Mouse (Mus musculus) heart, adult 9 months (tissue): ENCODE measurements around the gene Ampd3.
A peak's percentile ranks its signal among the peaks of the same experiment; 100 is the strongest.

Experiments used
- DNase-seq, 2 experiments: peaks; one replicate each; pipeline ENCODE4 v3.0.0; 2022; ENCODE audit warnings: low spot score in 2 of 2

The Ampd3 gene

DNA sequence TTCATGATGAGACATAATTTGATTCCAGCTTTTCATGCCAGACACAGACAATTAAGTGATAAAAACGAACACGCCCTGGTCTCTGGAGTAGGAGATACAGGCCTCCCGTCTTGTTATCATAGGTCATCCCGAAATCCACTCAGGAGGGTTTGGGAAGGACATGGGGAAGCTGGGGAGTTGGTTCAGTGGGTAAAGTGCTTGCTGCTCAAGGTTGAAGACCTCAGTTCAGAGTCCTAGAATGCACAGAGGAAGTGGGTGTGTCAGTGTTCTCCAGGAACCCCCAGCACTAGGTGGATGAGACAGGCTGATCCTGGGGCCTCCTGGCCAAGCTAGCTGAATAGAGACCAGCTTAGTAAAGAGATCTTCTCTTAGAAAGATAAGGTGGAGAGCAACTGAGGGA is 2.9 kb downstream of the Ampd3 start:
- DNase-seq = no peak

DNA sequence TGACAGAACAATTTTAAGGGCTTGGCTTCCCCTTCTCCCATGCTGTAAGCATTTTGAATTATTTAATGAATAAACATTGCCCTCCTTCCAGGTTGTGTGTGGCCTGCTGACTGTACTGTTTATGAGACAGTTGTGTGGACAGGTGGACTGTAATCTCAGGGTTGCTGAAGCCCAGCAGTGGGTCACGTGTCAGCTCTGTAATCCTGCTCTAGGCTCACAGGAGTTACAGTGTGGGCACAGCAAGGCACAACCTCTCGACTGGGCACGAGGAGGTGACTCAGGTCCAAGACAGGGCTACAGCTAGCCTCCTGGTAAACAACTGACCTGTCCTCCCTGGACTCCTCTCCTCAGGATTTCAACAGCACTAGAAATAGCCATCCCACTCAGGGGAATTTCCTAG is 4.3 kb downstream of the Ampd3 start:
- no peak for DNase-seq

DNA sequence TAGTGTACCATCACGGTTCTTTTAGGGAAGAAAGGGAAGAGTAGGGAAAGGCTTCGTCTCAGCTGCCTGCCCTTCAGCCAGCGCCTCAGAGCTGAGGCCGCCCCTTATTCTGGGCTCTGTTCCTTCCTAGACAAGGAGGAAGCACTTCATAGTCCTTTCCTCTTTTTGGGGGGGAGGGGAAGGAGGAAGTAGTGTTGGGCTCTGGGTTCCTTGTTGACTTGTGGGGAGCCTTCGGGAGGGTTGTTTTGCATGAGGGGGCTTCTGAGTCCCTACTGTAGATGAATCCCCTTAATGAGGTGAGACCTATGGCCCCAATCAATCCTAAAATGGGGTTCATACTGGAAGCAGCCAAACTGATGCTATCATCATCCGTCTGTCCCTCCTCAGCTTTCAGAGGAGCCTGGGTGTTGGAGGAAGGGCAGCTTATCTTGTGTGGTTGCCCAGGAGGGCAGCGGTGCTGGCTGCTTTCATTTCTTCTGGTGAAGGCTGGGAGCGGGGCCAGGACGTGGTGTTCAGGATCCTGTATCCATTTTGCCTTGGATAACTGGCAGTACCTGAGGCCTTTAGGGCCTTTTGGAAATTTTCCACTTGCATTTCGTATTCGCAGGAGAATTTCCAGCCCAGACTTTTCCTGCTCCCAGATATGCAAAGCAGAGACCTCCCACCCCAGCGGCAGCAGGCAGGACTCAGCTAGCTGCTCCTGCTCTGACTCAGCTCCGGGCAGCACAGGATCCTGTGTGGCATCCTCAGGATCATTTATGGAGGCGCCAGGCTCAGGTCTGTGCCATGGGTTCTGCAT is 5.4 kb downstream of the Ampd3 start:
- DNase-seq = peak; percentile 73 to 76

DNA sequence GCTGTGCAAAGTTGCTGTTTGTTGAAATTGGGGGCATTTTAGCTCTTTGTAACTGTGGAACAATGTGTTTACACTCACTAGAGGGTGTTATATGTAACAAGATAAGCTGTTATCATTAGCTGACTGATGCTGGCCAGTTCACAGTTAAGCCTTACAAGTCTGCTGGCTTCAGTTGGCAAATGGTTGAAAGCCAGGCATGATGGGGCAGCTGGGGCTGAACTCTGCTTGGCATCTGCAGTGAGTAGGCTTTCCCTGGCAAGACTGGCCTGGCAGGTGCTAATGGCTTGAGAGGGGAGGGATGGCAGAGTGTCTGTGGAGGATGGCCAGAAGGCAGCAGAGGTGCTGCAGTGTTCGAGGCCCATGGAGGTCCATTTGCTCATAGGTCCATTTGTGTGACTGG is 6.1 kb downstream of the Ampd3 start:
- peak in 1 of 2 experiments; percentile 69 for DNase-seq

DNA sequence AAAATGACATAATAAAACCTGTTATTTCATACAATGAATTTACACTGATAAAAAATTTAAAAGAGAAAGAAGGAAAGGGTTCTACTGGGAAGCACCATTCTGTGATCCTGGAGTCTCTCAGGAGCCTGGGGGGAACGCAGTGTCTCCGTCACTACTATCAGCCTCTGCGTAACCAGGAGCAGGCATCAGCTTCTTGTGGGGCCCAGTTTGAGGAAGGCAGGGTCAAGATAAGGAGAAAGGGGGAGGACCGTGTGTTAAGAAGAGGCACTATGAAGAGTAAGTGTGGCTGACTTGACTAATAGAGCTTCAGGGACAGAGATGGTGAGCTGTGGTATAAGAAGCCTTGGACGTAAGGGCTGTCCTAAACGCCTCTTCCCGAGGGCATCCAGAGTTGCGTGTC is 6.7 kb downstream of the Ampd3 start:
- no peak for DNase-seq

DNA sequence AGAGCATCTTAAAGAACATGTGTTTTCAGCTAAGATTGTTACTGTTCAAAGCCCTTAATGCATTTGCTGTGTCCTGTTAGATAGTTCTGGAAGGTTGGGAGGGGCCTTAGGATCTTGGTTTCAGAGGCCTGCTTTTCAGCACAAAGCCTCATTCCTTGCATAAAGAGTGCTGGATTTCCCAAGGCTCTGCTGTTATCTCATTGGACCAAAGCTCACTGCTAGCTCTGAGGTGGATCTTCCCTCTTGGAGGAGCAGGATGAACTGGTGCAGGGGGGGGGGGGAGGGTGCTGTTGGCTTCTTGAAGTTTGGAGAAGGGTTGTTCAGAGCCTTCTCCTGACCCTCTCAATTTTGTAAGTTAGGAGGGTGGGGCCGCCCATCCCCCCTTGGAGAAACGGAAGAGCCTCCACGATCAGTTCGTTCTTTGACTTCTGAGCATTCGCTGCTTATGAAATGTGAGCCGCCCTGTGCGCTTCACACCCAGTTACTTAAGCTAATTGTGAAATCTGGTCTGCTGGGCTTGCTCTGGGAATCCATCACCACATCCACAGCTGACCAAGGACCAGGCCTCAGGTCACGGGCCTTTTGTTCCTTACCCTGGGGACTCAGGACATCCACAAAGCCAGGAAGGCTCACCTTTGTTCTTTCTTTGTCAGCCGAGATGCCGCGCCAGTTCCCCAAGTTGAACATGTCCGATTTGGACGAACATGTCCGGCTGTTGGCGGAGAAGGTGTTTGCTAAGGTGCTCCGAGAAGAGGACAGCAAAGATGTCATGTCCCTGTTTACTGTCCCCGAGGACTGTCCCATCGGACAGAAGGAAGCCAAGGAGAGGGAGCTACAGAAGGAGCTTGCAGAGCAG is 9.4 kb downstream of the Ampd3 start:
- no peak for DNase-seq

DNA sequence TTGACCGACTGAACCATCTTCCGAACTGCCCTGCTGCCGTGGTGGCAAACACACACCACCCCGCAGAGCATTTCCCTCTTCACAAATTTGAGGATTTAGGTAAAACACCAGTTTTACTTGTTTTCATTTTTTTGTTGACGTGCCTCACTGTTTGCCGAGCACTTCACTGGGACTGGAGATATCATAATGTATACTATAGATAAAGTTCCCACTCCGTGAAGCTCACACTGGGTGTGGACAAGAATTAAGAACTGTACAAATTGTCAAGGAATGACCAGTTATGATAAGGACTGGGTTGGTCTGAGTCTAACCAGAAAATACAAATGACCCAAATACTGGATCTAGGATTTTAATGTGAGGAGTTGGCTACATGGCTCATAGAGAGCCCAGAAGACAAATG is 10.9 kb downstream of the Ampd3 start:
- no peak for DNase-seq

DNA sequence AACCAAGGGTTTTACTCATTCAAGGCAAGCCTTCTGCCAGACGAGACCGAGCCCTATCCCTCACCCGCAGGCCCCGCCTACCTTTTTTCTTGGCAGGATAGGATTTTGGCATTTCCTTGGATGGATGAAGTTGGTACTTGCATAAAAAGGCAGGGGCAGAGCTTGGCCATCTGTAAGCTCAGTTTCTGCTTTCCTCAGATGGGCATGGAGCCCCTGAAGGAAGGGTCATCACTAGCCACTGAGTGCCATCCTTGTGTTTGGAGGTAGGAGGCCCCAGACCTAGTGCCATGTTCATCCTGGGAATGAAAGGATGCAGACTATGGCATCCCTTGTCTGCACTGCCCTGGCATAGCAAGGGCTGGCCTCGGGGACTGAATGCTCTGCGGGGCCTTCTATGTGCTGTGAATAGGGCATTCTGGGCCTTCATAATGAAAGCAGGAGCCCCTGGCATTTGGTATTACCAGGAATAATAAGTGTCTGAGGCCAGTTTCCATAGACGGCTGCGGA is 11.7 kb downstream of the Ampd3 start:
- DNase-seq = no peak

DNA sequence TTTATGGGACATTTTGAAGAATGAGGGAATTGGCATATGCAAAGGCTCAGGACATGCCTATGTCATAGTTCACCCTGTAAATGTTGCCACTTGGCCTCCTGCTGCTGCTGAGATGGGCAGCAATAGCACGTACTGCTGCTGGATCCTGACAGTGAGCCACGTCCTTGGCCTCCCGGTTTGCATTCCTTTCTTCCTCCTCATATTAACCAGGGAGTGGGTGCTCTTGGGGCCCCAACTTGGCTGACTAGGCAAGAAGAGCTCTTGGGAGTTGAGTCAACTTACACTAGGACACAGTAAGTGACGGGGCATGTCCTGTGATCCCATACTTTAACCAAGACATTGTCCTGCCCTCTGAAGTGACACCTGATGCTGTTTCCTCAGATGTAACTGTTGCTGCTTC is 12.5 kb downstream of the Ampd3 start:
- DNase-seq = no peak

DNA sequence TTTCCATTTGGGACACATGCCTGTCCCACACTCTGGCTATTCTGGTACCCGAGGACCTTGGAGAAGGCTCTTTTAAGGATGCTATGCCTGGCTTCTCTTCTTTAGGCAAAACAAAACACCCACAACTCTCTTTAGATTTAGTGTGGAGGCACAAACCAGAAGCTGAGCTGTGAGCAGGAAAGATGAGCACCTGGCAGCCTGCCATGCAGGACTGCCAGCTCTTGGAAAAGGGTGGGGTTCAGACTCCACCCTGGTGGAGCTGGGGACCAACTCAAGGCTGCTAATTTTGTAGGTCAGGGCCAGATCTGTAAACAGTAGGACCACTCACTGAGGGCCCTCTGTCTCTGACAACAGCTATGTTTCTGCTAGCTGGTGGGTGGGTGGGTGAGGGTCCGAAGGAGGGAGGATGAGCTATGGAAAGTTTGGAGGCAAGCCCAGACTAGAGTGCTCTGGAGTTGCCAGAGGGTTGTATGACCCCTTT is 13.3 kb downstream of the Ampd3 start:
- no peak for DNase-seq

DNA sequence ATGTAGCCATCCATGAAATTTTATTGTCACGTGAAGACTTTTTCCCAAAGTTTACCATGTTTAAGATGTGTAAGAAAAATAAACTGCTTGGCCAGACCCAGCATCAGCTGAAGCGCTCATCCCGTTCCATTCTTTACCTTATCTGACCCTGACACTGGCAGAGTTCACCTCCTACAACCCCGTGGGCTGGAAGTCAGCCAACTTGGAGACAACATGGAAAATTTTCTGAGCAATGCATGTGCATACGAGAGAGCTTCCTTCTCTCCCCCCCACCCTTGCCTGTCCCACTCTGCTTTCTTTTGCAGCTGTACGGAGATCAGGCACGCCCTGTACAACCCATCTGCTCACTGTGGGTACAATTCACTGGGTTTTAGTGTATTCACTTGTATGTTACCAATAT is 14.1 kb downstream of the Ampd3 start:
- peak in 1 of 2 experiments; percentile 74 for DNase-seq

DNA sequence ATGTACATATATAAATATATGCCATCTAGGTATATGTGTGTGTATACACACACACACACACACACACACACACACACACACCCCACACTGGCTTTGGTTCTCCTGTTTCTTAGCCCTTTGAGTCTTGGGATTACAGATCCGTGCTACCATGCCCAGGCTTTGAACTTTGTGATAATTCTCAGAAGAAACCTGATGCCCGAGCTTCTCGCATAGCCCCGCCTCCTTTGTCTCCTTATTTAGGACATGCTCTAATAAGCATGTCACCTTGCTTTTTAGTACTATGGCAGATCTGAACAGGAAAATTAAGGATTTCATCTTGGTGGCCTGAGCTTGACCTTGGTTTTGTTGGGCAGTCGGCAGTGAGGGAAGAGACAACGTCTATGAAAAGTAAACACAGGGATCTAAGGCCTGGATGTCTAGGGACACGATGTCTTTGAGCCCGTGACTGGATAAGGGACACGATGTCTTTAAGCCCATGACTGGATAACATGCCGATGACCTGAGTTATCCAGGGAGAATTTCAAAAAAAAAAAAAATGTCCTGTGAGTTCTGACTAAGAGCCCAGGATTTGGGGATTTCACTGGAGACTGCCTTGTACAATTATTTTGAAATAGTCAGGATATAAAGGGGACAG is 15.0 kb downstream of the Ampd3 start:
- DNase-seq = no peak

DNA sequence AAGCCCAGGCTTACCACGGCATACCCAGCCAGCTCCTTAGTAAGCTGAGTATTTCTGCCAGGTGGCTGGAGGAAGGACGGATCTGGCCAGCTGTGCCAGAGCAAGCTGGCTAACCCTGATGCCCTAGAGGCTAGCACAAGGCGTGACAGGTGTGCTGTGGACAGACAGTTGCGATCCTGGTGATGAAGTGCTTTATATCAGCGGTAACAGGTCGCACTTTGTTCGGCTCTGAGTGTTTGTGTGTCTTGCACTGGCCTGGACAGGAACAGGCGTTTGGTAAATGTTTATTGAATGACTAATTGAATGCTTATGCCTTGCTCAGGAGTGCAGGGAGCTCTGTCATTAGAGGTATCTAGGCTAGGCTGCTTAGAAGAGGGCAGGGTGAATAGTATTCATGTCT is 17.0 kb downstream of the Ampd3 start:
- no peak for DNase-seq

DNA sequence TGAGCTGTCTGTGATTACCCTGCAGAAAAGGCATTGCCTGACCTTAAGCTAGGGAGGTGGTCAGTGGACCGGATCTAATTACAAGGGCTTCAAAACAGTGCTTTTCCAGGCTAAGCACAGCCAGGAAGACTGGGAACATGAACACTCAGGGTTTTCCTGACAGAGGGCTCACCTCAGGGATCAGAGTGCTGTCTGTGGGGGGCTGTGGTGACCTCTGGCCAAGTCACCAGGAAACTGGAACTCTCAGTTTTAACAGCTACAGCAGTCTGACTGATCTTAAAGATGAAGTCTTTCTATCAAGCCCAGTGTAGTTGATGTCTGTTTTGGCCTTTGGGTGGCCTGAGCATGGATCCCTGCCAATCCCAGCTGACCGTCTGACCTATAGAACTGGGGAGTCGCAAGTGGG is 17.7 kb downstream of the Ampd3 start:
- DNase-seq = no peak

DNA sequence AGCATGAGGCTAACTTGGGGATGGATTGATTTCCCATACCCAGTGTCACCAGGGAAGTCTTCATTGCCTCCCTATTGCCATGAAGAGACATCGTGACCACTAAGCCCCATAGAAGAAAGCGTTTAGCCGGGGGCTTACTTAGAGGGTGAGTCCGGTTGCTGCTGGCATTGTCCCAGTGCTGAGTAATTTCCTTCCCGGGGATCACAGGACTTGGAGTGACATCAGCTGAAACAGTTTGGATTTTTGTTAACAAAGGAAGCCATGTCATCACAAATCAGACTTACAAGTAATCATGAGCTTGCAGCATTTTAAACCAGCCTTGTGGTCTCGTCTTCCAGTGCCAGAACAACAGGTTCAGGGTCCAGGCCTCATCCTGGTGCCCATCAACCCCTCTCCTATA is 19.3 kb downstream of the Ampd3 start:
- peak; percentile 68 to 72 for DNase-seq

DNA sequence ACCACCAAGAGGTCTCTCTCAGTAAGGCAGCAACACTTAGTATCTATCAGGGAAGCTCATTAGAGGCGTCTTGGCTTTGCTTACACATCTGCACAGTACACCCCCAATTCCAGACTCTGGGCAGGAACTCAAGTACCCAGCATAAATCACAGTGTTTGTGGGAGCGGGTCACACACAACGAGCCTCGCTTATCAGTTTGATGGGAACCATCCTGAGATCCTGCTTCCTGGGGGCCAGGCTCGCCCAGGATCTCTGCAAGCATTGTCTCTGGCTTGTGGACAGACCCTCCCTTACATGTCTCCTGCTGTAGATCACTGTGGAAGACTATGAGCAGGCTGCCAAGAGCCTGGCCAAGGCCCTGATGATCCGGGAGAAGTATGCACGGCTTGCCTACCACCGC is 22.9 kb downstream of the Ampd3 start:
- no peak for DNase-seq

DNA sequence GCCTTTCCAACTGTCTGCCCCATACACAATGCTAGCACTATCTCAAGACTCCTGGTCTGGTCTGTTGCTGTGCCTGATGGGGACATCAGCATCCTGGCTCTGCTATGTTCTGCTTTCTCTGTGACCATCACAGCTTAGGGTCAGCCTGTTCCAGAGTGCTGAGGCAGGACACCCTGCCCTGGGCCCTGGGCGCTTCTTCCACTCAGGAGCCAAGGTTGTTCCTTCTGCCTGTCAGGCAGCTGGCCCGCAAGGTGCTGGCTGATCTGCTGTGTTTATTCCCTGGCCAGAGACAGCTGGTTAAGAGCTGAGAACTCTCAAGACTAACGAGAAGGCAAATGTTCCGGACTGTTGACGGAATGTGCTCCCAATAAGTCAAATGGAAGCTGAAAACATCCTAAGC is 24.2 kb downstream of the Ampd3 start:
- no peak for DNase-seq

DNA sequence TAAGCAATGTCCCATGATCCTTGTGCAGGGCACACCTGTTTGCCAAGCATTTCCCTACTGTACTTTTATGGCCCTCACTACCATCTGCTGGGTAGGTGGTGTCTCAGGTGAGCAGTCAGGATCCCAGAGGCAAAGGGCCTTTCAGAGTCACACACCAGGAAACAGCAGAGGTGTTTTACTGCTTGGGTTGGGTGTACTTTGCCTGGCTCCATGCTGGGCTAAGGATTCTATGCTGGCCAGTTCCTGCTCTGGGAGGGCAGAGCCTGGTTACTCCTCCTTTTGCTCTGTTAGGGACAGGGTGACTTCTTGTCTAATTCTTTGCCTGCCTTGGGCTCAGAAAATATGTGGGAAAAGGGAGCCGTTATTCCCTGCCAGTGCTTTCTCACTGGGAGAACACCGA is 24.8 kb downstream of the Ampd3 start:
- no peak for DNase-seq

DNA sequence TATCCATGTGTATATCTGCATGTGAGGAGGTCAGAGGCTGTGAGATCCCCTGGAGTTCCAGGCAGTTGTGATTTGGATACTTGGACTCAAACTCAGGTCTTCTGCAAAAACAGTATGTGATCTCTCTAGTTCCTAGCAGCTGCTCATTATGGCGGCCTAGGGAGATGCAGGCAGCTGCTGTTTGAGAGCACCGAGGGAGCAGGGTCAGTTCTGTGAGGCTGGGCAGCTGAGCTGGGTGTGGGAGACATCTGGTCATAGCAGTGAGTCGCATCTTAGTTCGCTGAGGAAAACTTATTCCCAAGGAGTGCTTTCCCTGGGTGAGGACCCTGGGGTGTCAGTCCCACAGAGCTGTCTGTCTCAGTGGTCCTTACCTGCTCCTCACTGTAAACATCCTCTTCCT is 26.7 kb downstream of the Ampd3 start:
- DNase-seq = no peak

DNA sequence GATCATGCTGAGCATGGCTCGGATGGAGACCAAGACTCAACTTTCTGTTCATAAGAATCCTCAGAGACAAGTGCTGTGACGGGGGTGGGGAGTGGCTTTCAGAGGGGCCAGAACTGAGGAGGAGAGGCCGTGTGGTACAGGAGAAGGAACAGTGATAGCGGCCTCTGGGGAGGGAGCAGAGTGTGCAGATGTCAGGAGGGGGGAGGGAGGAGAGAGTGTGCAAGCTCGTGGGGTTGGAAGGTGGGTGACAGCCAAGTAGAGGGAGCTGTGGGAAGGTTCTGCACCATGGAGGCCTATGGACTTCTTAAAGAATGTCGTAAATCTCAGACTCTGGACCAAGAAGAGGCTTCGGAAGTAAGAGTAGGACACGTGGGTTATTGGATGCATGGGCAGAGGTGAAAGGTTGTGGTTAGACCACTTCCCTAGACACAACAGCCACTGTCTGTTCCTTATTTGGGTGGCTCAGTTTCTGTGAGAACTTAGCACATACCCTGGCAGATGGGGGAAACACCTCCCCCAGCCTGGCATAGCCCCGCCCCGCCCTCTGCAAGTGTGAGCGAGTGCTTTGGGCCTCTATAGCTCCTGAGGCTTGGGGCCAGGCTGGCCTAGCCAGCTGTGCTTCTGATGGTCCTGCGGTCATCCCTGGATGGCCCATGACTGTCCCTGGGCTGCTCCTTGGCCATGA is 28.5 kb downstream of the Ampd3 start:
- no peak for DNase-seq

DNA sequence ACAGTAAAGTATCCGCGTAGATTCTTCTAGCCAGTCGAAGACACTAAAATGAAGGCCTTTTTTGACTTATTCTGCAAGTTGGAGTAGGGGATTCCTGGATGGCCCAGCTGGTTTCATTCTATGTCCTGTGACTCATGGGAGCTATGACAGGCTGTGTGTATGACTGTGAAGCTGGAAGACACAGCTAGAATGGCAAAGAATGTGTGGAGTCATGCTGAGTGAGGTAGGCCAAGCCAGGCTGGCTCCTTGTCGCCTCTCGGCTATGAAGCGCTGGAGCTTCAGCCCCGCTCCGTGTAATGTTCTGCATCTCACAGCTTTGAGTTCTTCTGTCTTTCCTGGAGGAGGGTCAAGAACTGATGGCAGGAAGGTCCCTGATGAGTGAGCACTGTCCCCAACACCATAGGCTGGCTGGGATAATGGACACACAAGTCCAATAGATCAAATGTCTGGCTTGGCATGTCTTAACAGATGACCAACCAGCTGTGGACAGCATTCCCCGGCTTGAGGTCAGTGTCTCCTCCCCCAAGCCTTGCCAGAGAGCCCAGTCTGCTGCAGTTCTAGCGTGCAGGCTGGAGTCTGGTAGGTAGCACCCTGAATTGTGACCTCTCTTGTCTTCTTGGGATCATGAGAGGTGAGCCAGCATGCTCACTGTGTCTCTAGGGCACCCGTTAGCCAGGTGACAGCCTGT is 29.9 kb downstream of the Ampd3 start:
- no peak for DNase-seq
